Mouse (Mus musculus) megakaryocyte, adult 5-6 weeks (primary cell): Measurements from ENCODE around the gene Abhd18. TPM values are rescaled to one million over a fixed set of nuclear protein-coding genes. Genes with fewer than 3 reads are reported as not detected.
A peak's percentile ranks its signal among the peaks of the same experiment; 100 is the strongest.

Experiments used
- ATAC-seq: 2 replicates; pipeline ENCODE4 v1.8.0; 2016; ENCODE audit warnings: mild to moderate bottlenecking, inconsistent platforms; ENCODE audit not compliant: poor library complexity, severe bottlenecking
- total RNA-seq, 2 experiments: library from RNA; stranded (forward) in 1 of 2; stranded (reverse) in 1 of 2; fragments of 153-499, 151-499 nt in 1 of 2; fragments of 221-1000, 200-1000 nt in 1 of 2; gene quantifications; 2 replicates each; pipeline versions ENCODE4 v1.2.3 to v1.2.4; 2015 to 2017

Abhd18 gene
- total RNA-seq, 2 experiments from 2014 or later, result 5.3 to 8.1 TPM

GRCm38 (mm10) chr3:40949903-40950600, 103.3 kb downstream of the Abhd18 start:
- ATAC-seq, result no peak

GRCm38 (mm10) chr3:40950601-40951201, 103.9 kb downstream of the Abhd18 start:
- ATAC-seq, result peak; percentile 38

- no peak for ATAC-seq
These were observed 104.6 kb downstream of the Abhd18 start for GRCm38 (mm10) chr3:40951365-40951764.

- ATAC-seq, result no peak
These were observed 105.8 kb downstream of the Abhd18 start for GRCm38 (mm10) chr3:40952606-40953005.

GRCm38 (mm10) chr3:40954792-40955191, 108.0 kb downstream of the Abhd18 start:
- no peak for ATAC-seq

GRCm38 (mm10) chr3:40958831-40959230, 112.1 kb downstream of the Abhd18 start:
- no peak for ATAC-seq

- ATAC-seq, result no peak
These were observed 134.0 kb downstream of the Abhd18 start for GRCm38 (mm10) chr3:40980758-40981157.

- no peak for ATAC-seq
These were observed 140.8 kb downstream of the Abhd18 start for GRCm38 (mm10) chr3:40987539-40987938.

Other genes with a start within 250 kb of the Abhd18 start
- not detected in 2 replicates for gene Slc25a31, start 138.1 kb upstream of the Abhd18 start, total RNA-seq (2015)
- gene Slc25a31, start 138.1 kb upstream of the Abhd18 start, total RNA-seq (2017), result not detected in 2 replicates
- 33.4 and 40.1 TPM in 2 replicates for gene Hspa4l, start 102.5 kb upstream of the Abhd18 start, total RNA-seq (2015)
- gene Hspa4l, start 102.5 kb upstream of the Abhd18 start, total RNA-seq (2017), result 46.1 and 46.7 TPM in 2 replicates
- gene Plk4, start 47.0 kb upstream of the Abhd18 start, total RNA-seq (2015), result 63.2 and 77.6 TPM in 2 replicates
- gene Plk4, start 47.0 kb upstream of the Abhd18 start, total RNA-seq (2017), result 67.1 and 93.7 TPM in 2 replicates
- 16.3 and 17.0 TPM in 2 replicates for gene Mfsd8, start 84 bp upstream of the Abhd18 start, total RNA-seq (2015)
- 5.7 and 7.1 TPM in 2 replicates for gene Mfsd8, start 84 bp upstream of the Abhd18 start, total RNA-seq (2017)
- not detected in 2 replicates for gene 1700034I23Rik, start 55.6 kb downstream of the Abhd18 start, total RNA-seq (2015)
- 0.26 TPM in 1 of 2 replicates, not detected in the other for gene 1700034I23Rik, start 55.6 kb downstream of the Abhd18 start, total RNA-seq (2017)
- gene Larp1b, start 102.9 kb downstream of the Abhd18 start, total RNA-seq (2015), result 24.3 and 28.5 TPM in 2 replicates
- gene Larp1b, start 102.9 kb downstream of the Abhd18 start, total RNA-seq (2017), result 33.7 and 93.0 TPM in 2 replicates
- 14.8 and 19.6 TPM in 2 replicates for gene Pgrmc2, start 236.1 kb downstream of the Abhd18 start, total RNA-seq (2015)
- gene Pgrmc2, start 236.1 kb downstream of the Abhd18 start, total RNA-seq (2017), result 9.1 and 11.7 TPM in 2 replicates